Mouse (Mus musculus): ENCODE data around the gene Kcnh3.

Kcnh3 gene

GRCm38 (mm10) chr15:99224208-99224911 lies at the start of gene Kcnh3:
Gene Kcnh3 (plus strand): TSS chr15:99224861.
- WGBS, result under 1% methylated on average over 64 of the region's 66 CpGs

- 96% methylated on average over 1 of the region's 2 CpGs for WGBS
Measured at GRCm38 (mm10) chr15:99179639-99180038, 45.0 kb upstream of the Kcnh3 start.

GRCm38 (mm10) chr15:99184217-99184914 lies 40.3 kb upstream of the Kcnh3 start:
- 89% methylated on average over 9 of the region's 9 CpGs for WGBS

GRCm38 (mm10) chr15:99194358-99194757 lies 30.3 kb upstream of the Kcnh3 start:
- 79% methylated on average over 10 of the region's 10 CpGs for WGBS

- WGBS, result 47% methylated on average over 6 of the region's 6 CpGs
Measured at GRCm38 (mm10) chr15:99195043-99195442, 29.6 kb upstream of the Kcnh3 start.

GRCm38 (mm10) chr15:99205959-99206358 lies 18.7 kb upstream of the Kcnh3 start:
- 83% methylated on average over 8 of the region's 8 CpGs for WGBS

- 87% methylated on average over 10 of the region's 10 CpGs for WGBS
Measured at GRCm38 (mm10) chr15:99213183-99213582, 11.5 kb upstream of the Kcnh3 start.

GRCm38 (mm10) chr15:99214941-99215340 lies 9.7 kb upstream of the Kcnh3 start:
- 83% methylated on average over 2 of the region's 2 CpGs for WGBS

GRCm38 (mm10) chr15:99215741-99216463 lies 8.8 kb upstream of the Kcnh3 start:
- 83% methylated on average over 11 of the region's 11 CpGs for WGBS

GRCm38 (mm10) chr15:99217630-99218029 lies 7.0 kb upstream of the Kcnh3 start:
- 89% methylated on average over 4 of the region's 4 CpGs for WGBS

- 23% methylated on average over 8 of the region's 8 CpGs for WGBS
Measured at GRCm38 (mm10) chr15:99221315-99221952, 3.2 kb upstream of the Kcnh3 start.

GRCm38 (mm10) chr15:99222794-99223584 lies 1.7 kb upstream of the Kcnh3 start:
- WGBS, result 7% methylated on average over 18 of the region's 18 CpGs

GRCm38 (mm10) chr15:99223585-99224207 lies 965 bp upstream of the Kcnh3 start:
- WGBS, result 1% methylated on average over 46 of the region's 46 CpGs

GRCm38 (mm10) chr15:99225081-99225810 lies 585 bp downstream of the Kcnh3 start:
- WGBS, result 1% methylated on average over 22 of the region's 22 CpGs

GRCm38 (mm10) chr15:99226090-99226489 lies 1.4 kb downstream of the Kcnh3 start:
- WGBS, result 34% methylated on average over 14 of the region's 14 CpGs

- 56% methylated on average over 10 of the region's 10 CpGs for WGBS
Measured at GRCm38 (mm10) chr15:99231998-99232397, 7.3 kb downstream of the Kcnh3 start.

- WGBS, result 69% methylated on average over 17 of the region's 17 CpGs
Measured at GRCm38 (mm10) chr15:99233719-99234118, 9.1 kb downstream of the Kcnh3 start.

- WGBS, result 62% methylated on average over 12 of the region's 12 CpGs
Measured at GRCm38 (mm10) chr15:99234326-99235010, 9.8 kb downstream of the Kcnh3 start.

- WGBS, result 72% methylated on average over 11 of the region's 11 CpGs
Measured at GRCm38 (mm10) chr15:99238006-99238405, 13.3 kb downstream of the Kcnh3 start.
